ENCODE assay signal across 9 mouse cellular contexts in genomic region chr13:30981666-30982065, GRCm38 (mm10). TPM values are rescaled to one million over a fixed set of nuclear protein-coding genes. Genes with fewer than 3 reads are reported as not detected.
DNase-seq lines count a peak whose midpoint lies in the region; ATAC-seq and TF ChIP-seq lines count a peak whose summit lies in the region.
"Had no signal": no experiment of that assay in that cellular context is flagged by ENCODE, and none has a peak within 500 bp of the region (broad histone marks: within the 10 kb centered on the region; RNA-seq: fewer than 3 reads in every experiment).

No protein-coding gene starts in this region.

- no peak overlapping the region for H3K4me3 ChIP-seq in forebrain, embryonic 11.5 days (ENCODE audit: low read depth, low read length)
- no peak overlapping the region for H3K4me3 ChIP-seq in forebrain, embryonic 13.5 days
- H3K4me3 ChIP-seq in liver, embryonic 14.5 days (ENCODE audit: insufficient read depth in 1 of 2, low read depth in 2 of 2, low read length in 2 of 2) = no peak overlapping the region

- no peak for DNase-seq in forebrain, embryonic 11.5 days (ENCODE audit: low spot score)
- peak; percentile 54 for DNase-seq in urinary bladder, postnatal 14 days (ENCODE audit: low spot score)
- no peak for DNase-seq in urinary bladder, adult 18-20 months (ENCODE audit: low spot score in 2 of 2)
- peak in 1 of 3 experiments; percentile 15 for DNase-seq in liver, embryonic 14.5 days (ENCODE audit: low read depth in 3 of 3, low spot score in 3 of 3)
- peak; percentile 61 for DNase-seq in thymus, postnatal 0 days (ENCODE audit: low spot score)
- DNase-seq in frontal cortex, postnatal 10 days (ENCODE audit: low spot score in 2 of 2) = no peak

- H3K9ac ChIP-seq in forebrain, embryonic 11.5 days (ENCODE audit: low read length) = no peak overlapping the region
- no peak overlapping the region for H3K9ac ChIP-seq in forebrain, embryonic 13.5 days
- no peak overlapping the region for H3K9ac ChIP-seq in liver, embryonic 14.5 days (replicated peaks)

- H3K36me3 ChIP-seq in forebrain, embryonic 11.5 days (ENCODE audit: control insufficient read depth, insufficient read depth, low read length) = no peaks in the 10 kb centered on the region
- H3K36me3 ChIP-seq in forebrain, embryonic 13.5 days (ENCODE audit: poor library complexity, severe bottlenecking) = no peaks in the 10 kb centered on the region
- no peaks in the 10 kb centered on the region for H3K36me3 ChIP-seq in liver, embryonic 14.5 days (replicated peaks; ENCODE audit: control insufficient read depth, insufficient read depth, low read depth)

- H3K4me2 ChIP-seq in forebrain, embryonic 11.5 days (ENCODE audit: low read depth, low read length, severe bottlenecking) = no peak overlapping the region
- H3K4me2 ChIP-seq in forebrain, embryonic 13.5 days = no peak overlapping the region
- no peak overlapping the region for H3K4me2 ChIP-seq in liver, embryonic 14.5 days (ENCODE audit: low read depth)

- TF ChIP-seq EP300 in liver, embryonic 14.5 days (IDR thresholded peaks at IDR 0.05; ENCODE audit: low read depth) = no peak

- H3K27me3 ChIP-seq in forebrain, embryonic 11.5 days (ENCODE audit: control insufficient read depth, insufficient read depth, low read length) = no peaks in the 10 kb centered on the region
- H3K27me3 ChIP-seq in forebrain, embryonic 13.5 days = peaks cover 14% of the 10 kb centered on the region
- peaks cover 16% of the 10 kb centered on the region for H3K27me3 ChIP-seq in liver, embryonic 14.5 days (ENCODE audit: control insufficient read depth, insufficient read depth, low read length)

- 0 out of 2 replicates have a peak, but pooled peaks have one; percentile 66 for ATAC-seq in forebrain, embryonic 11.5 days (replicated peaks; ENCODE audit: low FRiP score)
- ATAC-seq in forebrain, embryonic 13.5 days = no peak
- peak; percentile 92 for ATAC-seq in erythroblast, adult 5-6 weeks (replicated peaks; ENCODE audit: low FRiP score, poor library complexity, severe bottlenecking)
- ATAC-seq in liver, embryonic 14.5 days (ENCODE audit: insufficient read depth) = 0 out of 2 replicates have a peak, but pooled peaks have one; percentile 43

- H3K27ac ChIP-seq in forebrain, embryonic 11.5 days (ENCODE audit: low read depth, low read length) = no peak overlapping the region
- H3K27ac ChIP-seq in forebrain, embryonic 13.5 days = no peak overlapping the region
- no peak overlapping the region for H3K27ac ChIP-seq in liver, embryonic 14.5 days

- H3K9me3 ChIP-seq in forebrain, embryonic 11.5 days (ENCODE audit: control insufficient read depth, low read length) = no peaks in the 10 kb centered on the region
- H3K9me3 ChIP-seq in forebrain, embryonic 13.5 days (replicated peaks) = no peaks in the 10 kb centered on the region
- H3K9me3 ChIP-seq in liver, embryonic 14.5 days (ENCODE audit: control insufficient read depth, low read length) = no peaks in the 10 kb centered on the region

- WGBS in forebrain, embryonic 11.5 days = 71% methylated on average over 1 of the region's 1 CpGs
- 79% methylated on average over 1 of the region's 1 CpGs for WGBS in forebrain, embryonic 13.5 days
- WGBS in liver, embryonic 14.5 days (ENCODE audit: insufficient replicate concordance) = 21% methylated on average over 1 of the region's 1 CpGs

- H3K4me1 ChIP-seq in forebrain, embryonic 11.5 days (replicated peaks; ENCODE audit: control insufficient read depth, insufficient read depth, low read length) = no peaks in the 10 kb centered on the region; the same call in 1 of the 2 replicates
- peaks cover 8% of the 10 kb centered on the region for H3K4me1 ChIP-seq in forebrain, embryonic 13.5 days
- peaks cover 0 to 1% of the 10 kb centered on the region in 2 experiments; a peak in 2 of 4 replicates for H3K4me1 ChIP-seq in liver, embryonic 14.5 days (replicated peaks; ENCODE audit: control insufficient read depth in 2 of 2, insufficient read depth in 2 of 2, low read length in 1 of 2)

- TF ChIP-seq CTCF in liver, embryonic 14.5 days (IDR thresholded peaks at IDR 0.05; ENCODE audit: low read depth) = peak; percentile 82

RNA-seq across cellular contexts. Expression of gene Gm5447, which starts 7.7 kb away (rescaled TPM):
- not detected in 2 replicates for polyA plus RNA-seq in forebrain, embryonic 11.5 days (2014; fragmentation: Nextera tagmentation; extraction: Ambion mirVana)
- polyA plus RNA-seq in forebrain, embryonic 13.5 days (2015; fragmentation: Nextera tagmentation; extraction: Ambion mirVana) = 0.12 TPM in 1 of 2 replicates, not detected in the other
- total RNA-seq in erythroblast, adult 5-6 weeks (2015; ENCODE audit: low replicate concordance) = not detected in 2 replicates
- not detected in 2 replicates for total RNA-seq in erythroblast, adult 5-6 weeks (2017; ENCODE audit: low replicate concordance)
- not detected in 2 replicates for polyA plus RNA-seq in liver, embryonic 14.5 days (2012; rRNA removed)
- not detected in 2 replicates for polyA plus RNA-seq in liver, embryonic 14.5 days (2014; fragmentation: Nextera tagmentation; extraction: Ambion mirVana)
- polyA plus RNA-seq in thymus, postnatal 0 days (2015; fragmentation: Nextera tagmentation; extraction: Ambion mirVana) = not detected in 2 replicates

RNA-seq across cellular contexts. Expression of gene Exoc2, which starts 7.8 kb away (rescaled TPM):
- 37.9 and 38.9 TPM in 2 replicates for polyA plus RNA-seq in forebrain, embryonic 11.5 days (2014; fragmentation: Nextera tagmentation; extraction: Ambion mirVana)
- polyA plus RNA-seq in forebrain, embryonic 13.5 days (2015; fragmentation: Nextera tagmentation; extraction: Ambion mirVana) = 40.8 and 45.7 TPM in 2 replicates
- 28.0 and 40.2 TPM in 2 replicates for total RNA-seq in erythroblast, adult 5-6 weeks (2015; ENCODE audit: low replicate concordance)
- 29.7 and 51.2 TPM in 2 replicates for total RNA-seq in erythroblast, adult 5-6 weeks (2017; ENCODE audit: low replicate concordance)
- polyA plus RNA-seq in liver, embryonic 14.5 days (2012; rRNA removed) = 4.4 and 7.0 TPM in 2 replicates
- polyA plus RNA-seq in liver, embryonic 14.5 days (2014; fragmentation: Nextera tagmentation; extraction: Ambion mirVana) = 13.8 and 14.8 TPM in 2 replicates
- polyA plus RNA-seq in thymus, postnatal 0 days (2015; fragmentation: Nextera tagmentation; extraction: Ambion mirVana) = 48.5 and 52.2 TPM in 2 replicates

RNA-seq across cellular contexts. Expression of gene Hus1b, which starts 34.1 kb away (rescaled TPM):
- not detected in 2 replicates for polyA plus RNA-seq in forebrain, embryonic 11.5 days (2014; fragmentation: Nextera tagmentation; extraction: Ambion mirVana)
- not detected in 2 replicates for polyA plus RNA-seq in forebrain, embryonic 13.5 days (2015; fragmentation: Nextera tagmentation; extraction: Ambion mirVana)
- 0.84 and 8.3 TPM in 2 replicates for total RNA-seq in erythroblast, adult 5-6 weeks (2015; ENCODE audit: low replicate concordance)
- 4.7 and 6.1 TPM in 2 replicates for total RNA-seq in erythroblast, adult 5-6 weeks (2017; ENCODE audit: low replicate concordance)
- 0.06 TPM in 2 replicates for polyA plus RNA-seq in liver, embryonic 14.5 days (2012; rRNA removed)
- polyA plus RNA-seq in liver, embryonic 14.5 days (2014; fragmentation: Nextera tagmentation; extraction: Ambion mirVana) = not detected in 2 replicates
- polyA plus RNA-seq in thymus, postnatal 0 days (2015; fragmentation: Nextera tagmentation; extraction: Ambion mirVana) = 0.22 and 0.28 TPM in 2 replicates
- polyA plus RNA-seq: heart, embryonic 16.5 days had no signal

Comparison
In these comparisons a context has a peak if more than half of its experiments do, and no peak if none do; other contexts are left out.
1. DNase-seq: peak in urinary bladder, postnatal 14 days (single experiment) and thymus, postnatal 0 days (single experiment); none in forebrain, embryonic 11.5 days (single experiment), urinary bladder, adult 18-20 months (0 of 2) and frontal cortex, postnatal 10 days (0 of 2).